Mouse (Mus musculus) lung, embryonic 14.5 days (tissue): ENCODE data around the gene Mrpl20. TPM values are rescaled to one million over a fixed set of nuclear protein-coding genes. Genes with fewer than 3 reads are reported as not detected.

Source experiments
- ATAC-seq: fragments of 200-750 bp; cut with Nextera tagmentation; 2 replicates; pipeline ENCODE4 v1.8.0; 2017; ENCODE audit warnings: mild to moderate bottlenecking, moderate TSS enrichment, moderate library complexity; ENCODE audit not compliant: insufficient read depth
- DNase-seq: peaks from one replicate; pipeline ENCODE4 v3.0.0-alpha.2; 2015
- H3K27ac ChIP-seq: fragments of 300-500 bp; sonication (generic); 2 replicates; pipeline ENCODE4 v1.5.1; 2014; ENCODE audit warnings: low read depth, mild to moderate bottlenecking, moderate library complexity
- H3K27me3 ChIP-seq: fragments of 300-500 bp; sonication (generic); 2 replicates; pipeline ENCODE4 v1.6.1; 2014; ENCODE audit warnings: low read length, control low read depth; ENCODE audit not compliant: insufficient read depth
- H3K36me3 ChIP-seq: fragments of 300-500 bp; sonication (generic); 2 replicates; pipeline ENCODE4 v1.6.1; 2014; ENCODE audit warnings: control low read depth; ENCODE audit not compliant: insufficient read depth
- H3K4me1 ChIP-seq: fragments of 300-500 bp; sonication (generic); 2 replicates; pipeline ENCODE4 v1.6.1; 2014; ENCODE audit warnings: antibody characterized with exemption, control low read depth; ENCODE audit not compliant: insufficient read depth
- H3K4me2 ChIP-seq: fragments of 300-500 bp; sonication (generic); 2 replicates; pipeline ENCODE4 v1.6.1; 2014; ENCODE audit warnings: mild to moderate bottlenecking
- H3K4me3 ChIP-seq: fragments of 300-500 bp; sonication (generic); 2 replicates; pipeline ENCODE4 v1.5.1; 2014; ENCODE audit warnings: low read depth, low read length
- H3K9ac ChIP-seq: fragments of 300-500 bp; sonication (generic); 2 replicates; pipeline ENCODE4 v1.6.1; 2014
- H3K9me3 ChIP-seq: fragments of 300-500 bp; sonication (generic); 2 replicates; pipeline ENCODE4 v1.6.1; 2016; ENCODE audit warnings: low read depth, low read length, control low read depth
- CTCF ChIP-seq: IDR thresholded peaks from 2 replicates; pipeline ENCODE4 v1.5.1; 2016; ENCODE audit warnings: antibody characterized with exemption, low read depth
- WGBS: fragments of 180-500 bp; shearing (Covaris S2); extraction: QIAGEN DNeasy Blood & Tissue Kit; methylation state at CpG from one replicate; pipeline ENCODE4 v1.1.7; 2014; 5-methylcytosine and 5-hydroxymethylcytosine counted together
- polyA plus RNA-seq: library from polyadenylated mRNA; unstranded; fragments of >200 nt; fragmentation: Nextera tagmentation; extraction: Ambion mirVana; gene quantifications from 2 replicates; pipeline ENCODE4 v1.2.1, GENCODE M21; 2014

The Mrpl20 gene
- polyA plus RNA-seq, 1 experiment from 2014 or later = 231 TPM

DNA sequence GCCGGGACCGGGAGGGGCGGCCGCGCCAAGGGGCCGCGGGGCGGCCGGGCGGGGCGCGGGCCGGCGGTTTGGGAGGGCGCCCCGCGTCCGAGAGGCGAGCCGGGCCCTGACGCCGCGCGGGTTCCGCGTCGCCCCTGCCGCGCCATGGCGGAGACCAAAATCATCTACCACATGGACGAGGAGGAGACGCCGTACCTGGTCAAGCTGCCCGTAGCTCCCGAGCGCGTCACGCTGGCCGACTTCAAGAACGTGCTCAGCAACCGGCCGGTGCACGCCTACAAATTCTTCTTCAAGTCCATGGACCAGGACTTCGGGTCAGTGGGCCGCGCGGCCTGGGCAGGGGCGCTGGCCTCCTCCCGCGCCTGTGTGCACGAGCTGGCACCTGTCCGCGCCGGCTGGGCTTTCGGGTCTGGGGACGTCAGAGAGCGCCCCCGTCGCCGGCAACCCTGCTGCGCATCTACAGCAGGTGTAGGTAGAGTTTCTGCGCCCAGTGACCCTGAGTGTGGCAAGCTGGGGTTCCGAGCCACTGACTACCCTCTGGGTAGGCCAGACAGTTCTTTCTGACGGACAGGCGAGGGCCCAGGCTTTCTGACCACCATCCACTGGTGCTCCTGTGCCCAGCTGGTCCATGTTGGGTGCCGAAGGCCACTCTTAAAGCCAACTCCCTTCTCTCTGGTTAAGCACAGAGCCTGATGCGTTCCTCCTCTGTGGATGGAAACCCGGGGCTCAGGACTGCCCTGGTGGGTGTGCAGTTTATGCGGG is 45.1 kb downstream of the Mrpl20 start:
- ATAC-seq (peak; percentile 52), DNase-seq (peak; percentile 48)
- Histone ChIP-seq H3K4me1 (peaks cover 8% of the 10 kb centered on the region; the same call in 1 of the 2 replicates), H3K9ac (peak overlapping the region; percentile 83), H3K27ac (peak overlapping the region; percentile 51; the same call in 1 of the 2 replicates), H3K9me3 (no peaks in the 10 kb centered on the region), H3K27me3 (no peaks in the 10 kb centered on the region), H3K4me2 (peak overlapping the region; percentile 96), H3K36me3 (peaks cover 20% of the 10 kb centered on the region; the same call in 1 of the 2 replicates), H3K4me3 (peak overlapping the region; percentile 87)
- 2% methylated on average over 69 of the region's 69 CpGs for WGBS
- TF ChIP-seq CTCF = no peak

DNA sequence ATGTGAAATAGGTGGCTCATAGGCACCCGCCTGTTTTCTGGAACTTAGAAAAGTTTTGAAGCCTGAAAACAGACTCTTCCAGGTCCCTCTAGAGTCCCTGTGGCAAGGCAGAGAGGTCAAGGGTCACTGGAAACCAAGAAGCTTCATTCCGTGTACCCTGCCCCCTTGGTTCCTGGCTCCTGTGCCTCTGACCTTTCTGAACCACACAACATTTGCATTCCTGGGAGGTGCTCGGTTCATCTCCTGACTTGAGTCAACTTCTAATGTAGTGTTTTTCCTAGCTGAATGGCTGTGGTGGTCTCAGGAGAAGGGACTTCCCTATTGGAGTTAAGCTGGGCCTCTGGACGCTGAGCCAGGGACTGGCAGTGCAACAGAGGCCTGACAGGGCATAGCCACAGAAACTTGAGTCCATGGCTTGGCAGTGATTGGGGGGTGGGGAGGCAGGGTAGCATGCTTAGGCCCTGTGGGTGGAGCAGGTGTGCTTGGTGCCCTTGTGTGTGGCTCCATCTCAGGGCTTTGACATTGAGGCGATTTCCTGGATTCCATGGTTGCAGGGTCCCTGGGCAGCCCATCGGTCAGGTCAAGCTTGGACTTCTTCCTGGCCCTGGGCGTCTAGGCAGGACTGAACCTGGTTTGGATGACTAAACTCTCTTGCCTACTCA is 45.9 kb downstream of the Mrpl20 start:
- Histone ChIP-seq H3K36me3 (peaks cover 15% of the 10 kb centered on the region; the same call in 1 of the 2 replicates), H3K27ac (no peak overlapping the region), H3K4me3 (peak overlapping the region; percentile 87), H3K27me3 (no peaks in the 10 kb centered on the region), H3K4me2 (peak overlapping the region; percentile 96), H3K4me1 (peaks cover 8% of the 10 kb centered on the region; the same call in 1 of the 2 replicates), H3K9me3 (no peaks in the 10 kb centered on the region), H3K9ac (peak overlapping the region; percentile 83)
- WGBS = 62% methylated on average over 7 of the region's 7 CpGs
- no peak for ATAC-seq
- DNase-seq = no peak
- TF ChIP-seq CTCF = no peak

GRCm38 (mm10) chr4:155849391-155849790 is 46.7 kb downstream of the Mrpl20 start:
- Histone ChIP-seq H3K4me3 (no peak overlapping the region), H3K27ac (no peak overlapping the region), H3K9ac (peak overlapping the region; percentile 6; the same call in 1 of the 2 replicates), H3K27me3 (no peaks in the 10 kb centered on the region), H3K4me1 (peaks cover 8% of the 10 kb centered on the region; the same call in 1 of the 2 replicates), H3K9me3 (no peaks in the 10 kb centered on the region), H3K4me2 (peak overlapping the region; percentile 96), H3K36me3 (peaks cover 15% of the 10 kb centered on the region; the same call in 1 of the 2 replicates)
- no peak for TF ChIP-seq CTCF
- ATAC-seq = no peak
- DNase-seq = no peak
- 91% methylated on average over 2 of the region's 2 CpGs for whole genome bisulfite sequencing

DNA sequence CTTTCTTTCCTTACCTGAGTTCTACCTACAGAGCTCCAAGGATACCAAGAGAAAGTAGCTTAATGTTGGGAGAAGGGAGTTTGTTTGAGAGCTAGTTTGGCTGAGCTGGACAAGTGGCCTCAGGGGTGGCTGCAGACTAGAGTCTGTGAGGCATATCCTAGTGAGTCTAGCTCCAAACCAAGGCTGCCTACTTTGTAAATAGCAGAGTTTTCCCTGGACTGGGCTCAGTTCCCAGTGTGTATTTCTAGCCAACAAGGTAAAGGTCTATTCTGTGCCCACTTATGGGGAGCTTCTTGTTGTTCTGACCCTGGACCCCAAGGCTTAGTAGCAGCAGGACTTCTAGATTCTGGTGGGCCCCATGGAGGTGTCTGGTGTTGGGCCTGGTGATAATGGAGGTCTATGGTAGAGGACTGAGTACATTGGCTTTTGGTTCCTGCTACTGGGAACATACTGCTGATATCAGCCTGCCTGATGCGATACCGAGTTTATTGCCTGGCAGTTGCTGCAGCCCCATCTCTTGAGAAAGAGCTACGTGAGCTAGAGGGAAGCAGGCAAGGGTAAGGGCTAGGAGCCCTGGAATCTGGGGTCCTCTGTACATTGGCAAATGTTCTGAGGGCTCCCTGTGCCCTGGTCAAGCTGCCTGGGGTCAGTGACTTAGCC is 47.2 kb downstream of the Mrpl20 start:
- WGBS = 93% methylated on average over 3 of the region's 3 CpGs
- ATAC-seq = no peak
- no peak for DNase-seq

DNA sequence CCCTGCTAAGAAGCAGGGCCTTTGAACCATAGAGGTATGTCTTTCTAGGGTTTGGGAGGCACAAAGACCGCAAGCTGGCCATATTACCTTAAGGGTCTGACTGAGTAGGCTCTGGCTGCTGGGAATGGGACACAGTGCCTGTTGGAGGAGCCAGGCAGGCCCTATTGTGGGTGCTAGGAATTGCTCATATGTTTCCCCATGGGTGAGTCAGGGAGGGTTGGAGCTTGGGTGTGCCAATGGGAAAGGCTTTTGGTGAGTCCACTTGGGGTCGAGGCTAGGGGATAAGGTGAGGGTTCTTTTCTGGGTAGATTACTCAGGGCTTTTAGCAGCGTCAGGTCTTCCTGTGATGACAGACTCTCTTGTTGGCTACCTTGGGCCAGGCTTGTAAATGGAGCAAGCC is 48.7 kb downstream of the Mrpl20 start:
- Histone ChIP-seq H3K4me1 (peaks cover 8% of the 10 kb centered on the region; the same call in 1 of the 2 replicates), H3K27ac (no peak overlapping the region), H3K9me3 (no peaks in the 10 kb centered on the region), H3K4me3 (no peak overlapping the region), H3K27me3 (no peaks in the 10 kb centered on the region), H3K36me3 (peaks cover 31% of the 10 kb centered on the region), H3K9ac (no peak overlapping the region), H3K4me2 (no peak overlapping the region)
- DNase-seq = no peak
- 84% methylated on average over 3 of the region's 3 CpGs for WGBS
- TF ChIP-seq CTCF = no peak
- ATAC-seq = no peak

More for the DNA sequence above, 47.2 kb downstream of the Mrpl20 start:
- Histone ChIP-seq H3K9me3 (no peaks in the 10 kb centered on the region), H3K4me1 (peaks cover 8% of the 10 kb centered on the region; the same call in 1 of the 2 replicates), H3K27me3 (no peaks in the 10 kb centered on the region), H3K9ac (peak overlapping the region; percentile 6; the same call in 1 of the 2 replicates), H3K4me3 (no peak overlapping the region), H3K4me2 (no peak overlapping the region), H3K27ac (no peak overlapping the region), H3K36me3 (peaks cover 21% of the 10 kb centered on the region; the same call in 1 of the 2 replicates)
- TF ChIP-seq CTCF = no peak

DNA sequence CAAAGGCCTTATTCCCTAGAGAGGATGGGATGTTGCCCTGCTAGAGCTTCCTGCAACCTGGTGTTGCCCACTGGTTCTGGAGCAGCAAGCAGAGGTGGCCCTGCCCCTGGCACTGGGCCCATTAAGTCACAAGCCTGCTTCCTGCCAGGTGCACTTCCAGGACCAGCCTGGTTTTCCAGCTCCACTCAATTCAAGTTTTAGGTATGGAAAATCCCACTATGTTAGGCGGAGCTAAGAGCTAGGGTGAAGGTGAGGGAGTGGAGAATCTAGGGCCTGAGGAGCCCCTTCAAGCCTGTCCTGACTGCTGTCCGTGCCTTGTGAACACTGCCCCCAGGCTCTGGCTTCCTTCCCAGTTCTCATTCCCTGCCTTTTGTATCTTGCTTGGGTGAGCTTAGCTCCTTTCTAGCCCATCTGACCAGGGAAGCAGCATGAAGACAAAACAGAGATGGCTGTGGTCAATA is 49.3 kb downstream of the Mrpl20 start:
- TF ChIP-seq CTCF = no peak
- no peak overlapping the region for H3K9ac ChIP-seq
- H3K36me3 ChIP-seq = peaks cover 38% of the 10 kb centered on the region
- 79% methylated on average over 2 of the region's 2 CpGs for WGBS
- no peaks in the 10 kb centered on the region for H3K27me3 ChIP-seq
- H3K9me3 ChIP-seq = no peaks in the 10 kb centered on the region
- H3K4me3 ChIP-seq = no peak overlapping the region
- DNase-seq (no peak), ATAC-seq (no peak)
- H3K27ac ChIP-seq = no peak overlapping the region
- H3K4me1 ChIP-seq = peaks cover 8% of the 10 kb centered on the region; the same call in 1 of the 2 replicates
- H3K4me2 ChIP-seq = no peak overlapping the region
